Mouse (Mus musculus) forebrain, embryonic 16.5 days (tissue): ENCODE data around the gene Zfp853. TPM values are rescaled to one million over a fixed set of nuclear protein-coding genes. Genes with fewer than 3 reads are reported as not detected.

Experiments used
- ATAC-seq: fragments of 200-750 bp; cut with Nextera tagmentation; 2 replicates; pipeline ENCODE4 v1.8.0; 2017; ENCODE audit warnings: mild to moderate bottlenecking, moderate library complexity
- H3K27ac ChIP-seq: fragments of 300-500 bp; sonication (generic); 2 replicates; pipeline ENCODE4 v1.5.1; 2014; ENCODE audit warnings: low read length, control low read depth
- H3K27me3 ChIP-seq: fragments of 300-500 bp; sonication (generic); replicated peaks from 2 replicates; pipeline ENCODE4 v1.6.1; 2014; ENCODE audit warnings: low read length; ENCODE audit not compliant: control insufficient read depth, insufficient read depth
- H3K36me3 ChIP-seq: fragments of 300-500 bp; sonication (generic); 2 replicates; pipeline ENCODE4 v1.6.1; 2014; ENCODE audit not compliant: control insufficient read depth, insufficient read depth
- H3K4me1 ChIP-seq: fragments of 300-500 bp; sonication (generic); replicated peaks from 2 replicates; pipeline ENCODE4 v1.6.1; 2014; ENCODE audit warnings: low read length; ENCODE audit not compliant: control insufficient read depth, insufficient read depth
- H3K4me2 ChIP-seq: fragments of 300-500 bp; sonication (generic); 2 replicates; pipeline ENCODE4 v1.6.1; 2014; ENCODE audit warnings: mild to moderate bottlenecking, low read length, control low read depth
- H3K4me3 ChIP-seq: fragments of 300-500 bp; sonication (generic); replicated peaks from 2 replicates; pipeline ENCODE4 v1.5.1; 2014; ENCODE audit warnings: mild to moderate bottlenecking, low read length, control low read depth
- H3K9ac ChIP-seq: fragments of 300-500 bp; sonication (generic); replicated peaks from 2 replicates; pipeline ENCODE4 v1.6.1; 2014; ENCODE audit warnings: low read depth, low read length, control low read depth
- H3K9me3 ChIP-seq: fragments of 300-500 bp; sonication (generic); 2 replicates; pipeline ENCODE4 v1.6.1; 2016; ENCODE audit warnings: low read length; ENCODE audit not compliant: control insufficient read depth
- WGBS: fragments of 180-500 bp; shearing (Covaris S2); extraction: QIAGEN DNeasy Blood & Tissue Kit; methylation state at CpG from one replicate; pipeline ENCODE4 v1.1.7; 2014; 5-methylcytosine and 5-hydroxymethylcytosine counted together
- polyA plus RNA-seq: library from polyadenylated mRNA; unstranded; fragments of >200 nt; fragmentation: Nextera tagmentation; extraction: Ambion mirVana; gene quantifications from 2 replicates; pipeline ENCODE4 v1.2.1, GENCODE M21; 2015

The Zfp853 gene
- polyA plus RNA-seq, 1 experiment from 2014 or later, result 0.13 TPM

- H3K36me3 ChIP-seq, result peaks cover 30% of the 10 kb centered on the region
- no peaks in the 10 kb centered on the region for H3K9me3 ChIP-seq
- no peak for ATAC-seq
- 58% methylated on average over 6 of the region's 6 CpGs for WGBS
- no peak overlapping the region for H3K27ac ChIP-seq
- H3K9ac ChIP-seq, result no peak overlapping the region
- H3K4me1 ChIP-seq, result peaks cover 19% of the 10 kb centered on the region
- peaks cover 32% of the 10 kb centered on the region for H3K27me3 ChIP-seq
- H3K4me2 ChIP-seq, result no peak overlapping the region
- no peak overlapping the region for H3K4me3 ChIP-seq
Measured at GRCm38 (mm10) chr5:143252039-143252438, 41.4 kb downstream of the Zfp853 start.

GRCm38 (mm10) chr5:143244926-143245325, 48.5 kb downstream of the Zfp853 start:
- no peak overlapping the region for H3K9ac ChIP-seq
- WGBS, result 97% methylated on average over 26 of the region's 26 CpGs
- peaks cover 65% of the 10 kb centered on the region for H3K36me3 ChIP-seq
- no peaks in the 10 kb centered on the region for H3K4me1 ChIP-seq
- no peak for ATAC-seq
- no peaks in the 10 kb centered on the region for H3K27me3 ChIP-seq
- no peak overlapping the region for H3K4me2 ChIP-seq
- no peaks in the 10 kb centered on the region for H3K9me3 ChIP-seq
- H3K4me3 ChIP-seq, result no peak overlapping the region
- H3K27ac ChIP-seq, result no peak overlapping the region

Other genes starting within 250 kb of the Zfp853 start
- 36.5 and 43.0 TPM in 2 replicates for gene Rnf216, start 180.6 kb downstream of the Zfp853 start, polyA plus RNA-seq
- gene Olfr718-ps1, start 146.0 kb downstream of the Zfp853 start, polyA plus RNA-seq, result 0.06 TPM in 1 of 2 replicates, not detected in the other
- 14.1 and 17.9 TPM in 2 replicates for gene Rbak, start 112.8 kb downstream of the Zfp853 start, polyA plus RNA-seq
- gene Spdye4b, start 112.6 kb downstream of the Zfp853 start, polyA plus RNA-seq, result not detected in 2 replicates
- not detected in 2 replicates for gene Spdye4a, start 66.7 kb downstream of the Zfp853 start, polyA plus RNA-seq
- 30.0 and 31.5 TPM in 2 replicates for gene Zfp12, start 58.5 kb downstream of the Zfp853 start, polyA plus RNA-seq
- gene Zfp316, start 23.6 kb downstream of the Zfp853 start, polyA plus RNA-seq, result 8.9 and 9.5 TPM in 2 replicates
- 45.4 and 49.5 TPM in 2 replicates for gene E130309D02Rik, start 21.7 kb upstream of the Zfp853 start, polyA plus RNA-seq
- 77.9 and 78.6 TPM in 2 replicates for gene Zdhhc4, start 35.6 kb upstream of the Zfp853 start, polyA plus RNA-seq
- gene Grid2ip, start 63.7 kb upstream of the Zfp853 start, polyA plus RNA-seq, result 0.36 and 1.0 TPM in 2 replicates
- gene Kdelr2, start 110.2 kb upstream of the Zfp853 start, polyA plus RNA-seq, result 124 and 142 TPM in 2 replicates
- gene Daglb, start 171.0 kb upstream of the Zfp853 start, polyA plus RNA-seq, result 16.6 and 17.7 TPM in 2 replicates
- 385 and 445 TPM in 2 replicates for gene Rac1, start 234.4 kb upstream of the Zfp853 start, polyA plus RNA-seq